Mouse (Mus musculus): ENCODE data around the gene Syne2.
A peak's percentile ranks its signal among the peaks of the same experiment; 100 is the strongest.

DNA sequence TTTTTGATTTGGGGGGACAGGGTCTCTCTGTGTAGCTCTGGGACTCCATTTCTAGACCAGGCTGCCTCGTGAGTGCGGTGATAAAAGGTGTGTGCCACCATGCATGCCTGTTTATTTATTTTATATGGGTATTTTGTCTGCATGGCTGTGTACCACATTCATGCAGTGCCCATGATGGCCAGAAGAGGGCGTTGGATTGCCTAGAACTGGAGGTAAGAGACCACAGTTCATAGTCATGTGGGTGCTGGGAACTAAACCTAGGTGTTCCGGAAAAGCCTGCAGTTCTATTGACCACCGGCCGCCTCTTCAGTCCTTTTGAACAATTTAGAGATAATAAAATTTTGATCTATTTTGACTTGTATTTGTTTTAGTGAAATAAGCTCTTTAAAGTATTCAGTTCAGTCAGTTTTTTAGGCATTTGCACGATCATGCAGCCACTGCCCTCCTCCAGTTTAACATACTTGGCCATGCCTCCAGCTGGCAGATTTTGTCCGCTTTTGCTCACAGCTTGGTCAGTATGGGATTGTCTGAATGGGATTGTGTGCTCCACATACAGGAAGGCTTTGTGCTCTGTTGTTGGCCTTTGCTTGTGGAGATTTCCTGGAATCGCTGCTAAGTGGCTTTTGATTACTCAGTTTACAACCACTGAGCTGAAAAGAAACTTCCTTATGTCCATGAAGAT lies 76.5 kb downstream of the Syne2 start:
- TF ChIP-seq CTCF (IDR thresholded peaks at IDR 0.05; ENCODE audit: low read depth, low read length) (peak; percentile 50), POLR2A (IDR thresholded peaks at IDR 0.05; ENCODE audit: insufficient read depth, low read length) (no peak), EP300 (IDR thresholded peaks at IDR 0.05; ENCODE audit: insufficient read depth, low read depth, low read length) (no peak)

Data from ES-Bruce4 (cell line).